Mouse (Mus musculus) lung, adult 2 months (tissue): ENCODE data around the gene Dvl2.

Experiments
- CTCF ChIP-seq: fragments of 200-500 bp; IDR thresholded peaks from 2 replicates; pipeline ENCODE4 v1.5.1; 2011; ENCODE audit warnings: mild to moderate bottlenecking, low read length, control low read depth; ENCODE audit not compliant: insufficient read depth
- POLR2A ChIP-seq: fragments of 200-500 bp; IDR thresholded peaks from 2 replicates; pipeline ENCODE4 v1.6.1; 2011; ENCODE audit warnings: low read depth, mild to moderate bottlenecking, control low read depth, low read length, borderline replicate concordance; ENCODE audit errors: extremely low read depth

GRCm38 (mm10) chr11:70042309-70043085 is 42.1 kb downstream of the Dvl2 start:
- TF ChIP-seq CTCF (no peak), POLR2A (no peak)
